Mouse (Mus musculus) heart, embryonic 12.5 days (tissue): ENCODE results near the gene Pdcd7. TPM values are rescaled to one million over a fixed set of nuclear protein-coding genes. Genes with fewer than 3 reads are reported as not detected.

Source experiments
- ATAC-seq: fragments of 200-750 bp; cut with Nextera tagmentation; 2 replicates; pipeline ENCODE4 v1.8.0; 2017; ENCODE audit warnings: moderate TSS enrichment, moderate library complexity; ENCODE audit not compliant: insufficient number of reproducible peaks, low FRiP score
- H3K27ac ChIP-seq: fragments of 300-500 bp; sonication (generic); 2 replicates; pipeline ENCODE4 v1.5.1; 2016; ENCODE audit warnings: mild to moderate bottlenecking, moderate library complexity; ENCODE audit not compliant: poor library complexity, severe bottlenecking
- H3K27me3 ChIP-seq: fragments of 300-500 bp; sonication (generic); replicated peaks from 2 replicates; pipeline ENCODE4 v1.6.1; 2016; ENCODE audit warnings: mild to moderate bottlenecking, moderate library complexity
- H3K36me3 ChIP-seq: fragments of 300-500 bp; sonication (generic); 2 replicates; pipeline ENCODE4 v1.6.1; 2016; ENCODE audit warnings: mild to moderate bottlenecking, moderate library complexity
- H3K4me1 ChIP-seq: fragments of 300-500 bp; sonication (generic); replicated peaks from 2 replicates; pipeline ENCODE4 v1.6.1; 2016; ENCODE audit warnings: mild to moderate bottlenecking
- H3K4me2 ChIP-seq: fragments of 300-500 bp; sonication (generic); 2 replicates; pipeline ENCODE4 v1.6.1; 2016; ENCODE audit warnings: mild to moderate bottlenecking, moderate library complexity
- H3K4me3 ChIP-seq: fragments of 300-500 bp; sonication (generic); 2 replicates; pipeline ENCODE4 v1.5.1; 2016; ENCODE audit warnings: mild to moderate bottlenecking
- H3K9ac ChIP-seq: fragments of 300-500 bp; sonication (generic); 2 replicates; pipeline ENCODE4 v1.6.1; 2016; ENCODE audit warnings: mild to moderate bottlenecking, moderate library complexity
- H3K9me3 ChIP-seq: fragments of 300-500 bp; sonication (generic); replicated peaks from 2 replicates; pipeline ENCODE4 v1.6.1; 2016; ENCODE audit warnings: mild to moderate bottlenecking, moderate library complexity
- WGBS: fragments of 180-500 bp; shearing (Covaris S2); methylation state at CpG from one replicate; pipeline ENCODE4 v1.1.7; 2016; 5-methylcytosine and 5-hydroxymethylcytosine counted together
- polyA plus RNA-seq: library from polyadenylated mRNA; unstranded; fragments of >200 nt; fragmentation: Nextera tagmentation; extraction: Ambion mirVana; gene quantifications from 2 replicates; pipeline ENCODE4 v1.2.1, GENCODE M21; 2016

Pdcd7 gene
- polyA plus RNA-seq = 9.5 and 9.9 TPM in 2 replicates

DNA sequence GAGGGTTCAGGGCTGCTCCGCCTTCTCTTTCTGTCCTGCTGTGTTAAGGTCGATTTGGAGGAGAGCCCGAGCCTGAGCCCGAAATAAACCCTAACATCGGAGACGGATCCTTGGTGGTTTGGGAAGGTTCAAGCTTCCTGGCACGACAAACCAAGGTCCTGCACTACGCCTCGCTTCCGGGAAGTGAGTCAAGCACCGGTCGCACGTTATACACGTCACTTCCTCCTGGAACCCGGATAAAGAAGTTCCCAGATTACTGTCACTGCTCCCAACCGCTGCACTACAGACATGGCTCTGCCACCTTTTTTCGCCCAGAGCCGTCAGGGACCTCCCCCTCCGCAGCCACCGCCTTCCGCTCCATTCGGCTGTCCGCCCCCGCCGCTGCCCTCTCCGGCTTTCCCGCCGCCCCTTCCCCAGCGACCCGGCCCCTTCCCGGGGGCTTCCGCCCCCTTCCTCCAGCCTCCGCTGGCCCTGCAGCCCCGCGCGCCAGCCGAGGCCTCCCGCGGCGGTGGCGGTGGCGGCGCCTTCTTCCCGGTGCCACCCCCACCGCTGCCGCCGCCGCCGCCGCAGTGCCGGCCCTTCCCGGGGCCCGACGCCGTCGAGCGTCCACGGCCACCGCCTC is at the start of gene Pdcd7:
Gene Pdcd7, plus strand, starts transcription at position 251 of the 622 bp plus-strand sequence.
- H3K36me3 ChIP-seq = no peaks in the 10 kb centered on the region

GRCm38 (mm10) chr9:65297056-65297455 is 48.8 kb upstream of the Pdcd7 start:
- H3K4me1 ChIP-seq = peaks cover 16% of the 10 kb centered on the region
- no peak overlapping the region for H3K4me3 ChIP-seq
- no peak for ATAC-seq
- peaks cover 25% of the 10 kb centered on the region for H3K36me3 ChIP-seq
- no peaks in the 10 kb centered on the region for H3K9me3 ChIP-seq
- no peaks in the 10 kb centered on the region for H3K27me3 ChIP-seq
- H3K9ac ChIP-seq = no peak overlapping the region
- no peak overlapping the region for H3K4me2 ChIP-seq
- 91% methylated on average over 2 of the region's 2 CpGs for WGBS
- no peak overlapping the region for H3K27ac ChIP-seq

More for the DNA sequence above, at the start of gene Pdcd7:
- peaks cover 18% of the 10 kb centered on the region for H3K4me1 ChIP-seq
- under 1% methylated on average over 59 of the region's 59 CpGs for WGBS
- H3K27ac ChIP-seq = peak within 1 kb of the TSS; percentile 97
- peak; percentile 91 for ATAC-seq
- peak within 1 kb of the TSS; percentile 95 for H3K4me3 ChIP-seq
- peak within 1 kb of the TSS; percentile 85 for H3K4me2 ChIP-seq
- H3K9me3 ChIP-seq = peaks cover 7% of the 10 kb centered on the region; the same call in 1 of the 2 replicates
- H3K9ac ChIP-seq = peak within 1 kb of the TSS; percentile 94
- H3K27me3 ChIP-seq = no peaks in the 10 kb centered on the region

DNA sequence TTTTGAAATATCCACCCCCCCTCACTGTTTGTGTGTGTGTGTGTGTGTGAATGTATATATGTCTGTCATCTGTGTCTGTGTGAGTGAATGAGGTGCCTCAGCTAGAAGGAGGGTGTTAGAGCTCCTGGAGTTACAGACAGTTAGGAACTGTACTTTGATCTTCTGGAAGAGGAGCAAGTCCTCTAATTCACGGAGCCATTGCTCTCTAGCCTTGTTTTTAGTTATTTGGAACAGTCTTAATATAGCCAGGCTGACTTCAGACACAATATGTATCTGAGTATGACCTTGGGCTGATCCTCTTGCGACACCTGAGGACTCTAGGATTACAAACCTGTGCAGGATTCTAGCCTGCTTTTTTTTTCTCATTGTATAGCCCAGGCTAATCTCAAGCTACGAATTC is 47.1 kb upstream of the Pdcd7 start:
- no peak overlapping the region for H3K9ac ChIP-seq
- no peaks in the 10 kb centered on the region for H3K9me3 ChIP-seq

GRCm38 (mm10) chr9:65299650-65300049 is 46.3 kb upstream of the Pdcd7 start:
- WGBS = 91% methylated on average over 7 of the region's 7 CpGs
- H3K27me3 ChIP-seq = no peaks in the 10 kb centered on the region
- H3K36me3 ChIP-seq = peaks cover 47% of the 10 kb centered on the region

More for the DNA sequence above, 47.1 kb upstream of the Pdcd7 start:
- H3K27me3 ChIP-seq = no peaks in the 10 kb centered on the region
- no peak for ATAC-seq
- H3K27ac ChIP-seq = no peak overlapping the region
- H3K4me2 ChIP-seq = no peak overlapping the region
- H3K36me3 ChIP-seq = peaks cover 42% of the 10 kb centered on the region
- H3K4me1 ChIP-seq = peaks cover 10% of the 10 kb centered on the region; the same call in 1 of the 2 replicates
- no peak overlapping the region for H3K4me3 ChIP-seq
- 80% methylated on average over 3 of the region's 3 CpGs for WGBS

GRCm38 (mm10) chr9:65302327-65302983 is 43.4 kb upstream of the Pdcd7 start:
- WGBS = 84% methylated on average over 4 of the region's 4 CpGs
- Histone ChIP-seq H3K4me1 (0 out of 2 replicates have a peak, but pooled peaks cover 4% of the 10 kb centered on the region), H3K4me2 (no peak overlapping the region), H3K4me3 (no peak overlapping the region), H3K9ac (no peak overlapping the region), H3K27me3 (no peaks in the 10 kb centered on the region), H3K36me3 (peaks cover 66% of the 10 kb centered on the region), H3K27ac (no peak overlapping the region), H3K9me3 (no peaks in the 10 kb centered on the region)
- no peak for ATAC-seq

More at GRCm38 (mm10) chr9:65299650-65300049, 46.3 kb upstream of the Pdcd7 start:
- Histone ChIP-seq H3K9me3 (no peaks in the 10 kb centered on the region), H3K4me2 (no peak overlapping the region), H3K27ac (no peak overlapping the region), H3K9ac (no peak overlapping the region), H3K4me3 (no peak overlapping the region), H3K4me1 (peaks cover 10% of the 10 kb centered on the region; the same call in 1 of the 2 replicates)
- no peak for ATAC-seq

GRCm38 (mm10) chr9:65303586-65303985 is 42.3 kb upstream of the Pdcd7 start:
- H3K27me3 ChIP-seq = no peaks in the 10 kb centered on the region
- 0 out of 2 replicates have a peak, but pooled peaks cover 3% of the 10 kb centered on the region for H3K4me1 ChIP-seq
- H3K4me3 ChIP-seq = no peak overlapping the region
- no peak overlapping the region for H3K9ac ChIP-seq
- H3K9me3 ChIP-seq = no peaks in the 10 kb centered on the region
- peaks cover 70% of the 10 kb centered on the region for H3K36me3 ChIP-seq
- H3K27ac ChIP-seq = no peak overlapping the region
- no peak for ATAC-seq
- WGBS = 93% methylated on average over 4 of the region's 4 CpGs
- no peak overlapping the region for H3K4me2 ChIP-seq

DNA sequence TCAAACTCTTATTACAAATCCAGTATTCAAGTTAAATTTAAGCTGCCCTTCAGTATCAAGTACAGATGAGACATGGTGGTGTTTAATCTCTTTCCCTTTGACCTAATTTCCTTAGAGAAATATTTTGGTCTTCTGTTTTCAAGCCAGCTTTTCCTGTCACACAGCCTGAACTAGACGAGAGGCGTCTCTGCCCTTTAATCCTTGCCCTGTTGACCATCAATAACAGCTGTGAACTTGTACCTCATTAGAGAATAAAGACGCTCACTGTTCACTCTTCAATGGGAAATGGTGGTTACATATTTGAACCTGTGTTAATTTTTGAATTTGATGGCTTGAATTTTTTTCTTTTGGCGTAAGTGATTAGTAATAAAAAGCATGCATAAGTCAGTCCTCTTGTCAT is 41.6 kb upstream of the Pdcd7 start:
- ATAC-seq = no peak
- no peak overlapping the region for H3K27ac ChIP-seq
- no peaks in the 10 kb centered on the region for H3K27me3 ChIP-seq
- peaks cover 75% of the 10 kb centered on the region for H3K36me3 ChIP-seq
- H3K9me3 ChIP-seq = no peaks in the 10 kb centered on the region
- H3K4me2 ChIP-seq = no peak overlapping the region
- H3K9ac ChIP-seq = no peak overlapping the region
- no peak overlapping the region for H3K4me3 ChIP-seq
- H3K4me1 ChIP-seq = no peaks in the 10 kb centered on the region
- 72% methylated on average over 4 of the region's 4 CpGs for WGBS

GRCm38 (mm10) chr9:65306672-65307071 is 39.2 kb upstream of the Pdcd7 start:
- H3K4me2 ChIP-seq = no peak overlapping the region
- no peak overlapping the region for H3K27ac ChIP-seq
- peaks cover 65% of the 10 kb centered on the region for H3K36me3 ChIP-seq
- no peak overlapping the region for H3K4me3 ChIP-seq
- 93% methylated on average over 2 of the region's 2 CpGs for WGBS
- H3K4me1 ChIP-seq = no peaks in the 10 kb centered on the region
- H3K9me3 ChIP-seq = no peaks in the 10 kb centered on the region
- no peak for ATAC-seq
- no peaks in the 10 kb centered on the region for H3K27me3 ChIP-seq
- H3K9ac ChIP-seq = no peak overlapping the region

GRCm38 (mm10) chr9:65308011-65308410 is 37.9 kb upstream of the Pdcd7 start:
- Histone ChIP-seq H3K27me3 (no peaks in the 10 kb centered on the region), H3K4me3 (no peak overlapping the region), H3K27ac (no peak overlapping the region), H3K4me1 (no peaks in the 10 kb centered on the region), H3K36me3 (peaks cover 65% of the 10 kb centered on the region), H3K4me2 (no peak overlapping the region), H3K9ac (no peak overlapping the region), H3K9me3 (no peaks in the 10 kb centered on the region)
- no peak for ATAC-seq
- whole genome bisulfite sequencing = 80% methylated on average over 1 of the region's 1 CpGs

DNA sequence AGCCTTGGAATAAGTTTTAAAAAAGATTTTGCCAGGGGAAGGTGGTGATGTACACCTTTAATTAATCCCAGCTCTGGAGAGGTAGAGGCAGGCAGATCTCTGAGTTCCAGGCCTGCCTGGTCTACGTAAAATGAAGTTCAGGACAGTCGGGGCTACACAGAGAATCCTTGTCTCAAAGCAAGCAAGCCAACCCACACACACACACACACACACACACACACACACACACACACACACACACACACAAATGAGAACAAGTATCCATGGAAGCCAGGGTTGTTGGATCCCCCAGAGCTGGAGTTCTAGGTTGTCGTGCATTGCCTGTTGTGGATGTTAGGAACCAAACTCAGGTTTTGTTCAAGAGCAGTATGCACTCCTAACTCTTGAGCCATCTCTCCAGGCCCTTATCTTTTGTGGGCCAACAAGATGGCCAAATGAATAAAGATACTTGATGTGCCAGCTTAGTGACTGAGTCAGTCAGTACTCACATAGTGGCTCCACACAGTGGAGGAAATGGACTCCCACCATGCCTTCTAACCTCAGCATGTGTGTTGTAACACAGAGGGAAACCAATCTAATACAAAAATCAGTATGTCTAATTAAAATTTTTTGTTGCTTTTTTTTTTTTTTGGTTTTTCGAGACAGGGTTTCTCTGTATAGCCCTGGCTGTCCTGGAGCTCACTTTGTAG is 33.1 kb upstream of the Pdcd7 start:
- Histone ChIP-seq H3K27me3 (no peaks in the 10 kb centered on the region), H3K27ac (no peak overlapping the region), H3K9me3 (no peaks in the 10 kb centered on the region), H3K4me3 (no peak overlapping the region), H3K9ac (no peak overlapping the region), H3K36me3 (peaks cover 60% of the 10 kb centered on the region), H3K4me1 (no peaks in the 10 kb centered on the region), H3K4me2 (no peak overlapping the region)
- ATAC-seq = peak; percentile 45; the same call in 1 of the 2 replicates
- WGBS = 94% methylated on average over 4 of the region's 4 CpGs

GRCm38 (mm10) chr9:65313846-65314245 is 32.1 kb upstream of the Pdcd7 start:
- Histone ChIP-seq H3K4me3 (no peak overlapping the region), H3K9me3 (no peaks in the 10 kb centered on the region), H3K4me2 (no peak overlapping the region), H3K27me3 (no peaks in the 10 kb centered on the region), H3K27ac (no peak overlapping the region), H3K36me3 (peaks cover 59% of the 10 kb centered on the region), H3K4me1 (no peaks in the 10 kb centered on the region), H3K9ac (no peak overlapping the region)
- WGBS = 92% methylated on average over 1 of the region's 1 CpGs
- no peak for ATAC-seq
